Mouse (Mus musculus) erythroblast, embryonic 14.5 days (primary cell): ENCODE data around the gene Tnfaip8l2.

ENCODE experiments used
- GATA1 ChIP-seq: IDR thresholded peaks from 2 replicates; pipeline ENCODE4 v1.6.1; 2012; ENCODE audit warnings: low read length, inconsistent platforms, mixed read lengths
- TAL1 ChIP-seq: IDR thresholded peaks from 3 replicates; pipeline ENCODE4 v1.6.1; 2012; ENCODE audit warnings: low read length, inconsistent platforms, mixed read lengths

- TF ChIP-seq TAL1 (no peak), GATA1 (no peak)
Observed at GRCm38 (mm10) chr3:95117751-95118150, 24.4 kb downstream of the Tnfaip8l2 start.
